Mouse (Mus musculus) 3T3-L1 (cell line): Measurements from ENCODE around the gene Myo9a.
"Not testable (repeated sequence)": the region's sequence is repeated elsewhere in the genome, so short reads cannot be mapped to it uniquely, and the experiment has no call there.

Experiments
- DNase-seq: peaks from one replicate; pipeline ENCODE4 v3.0.0-alpha.2; 2015; ENCODE audit warnings: low read depth, low spot score

The Myo9a gene

DNA sequence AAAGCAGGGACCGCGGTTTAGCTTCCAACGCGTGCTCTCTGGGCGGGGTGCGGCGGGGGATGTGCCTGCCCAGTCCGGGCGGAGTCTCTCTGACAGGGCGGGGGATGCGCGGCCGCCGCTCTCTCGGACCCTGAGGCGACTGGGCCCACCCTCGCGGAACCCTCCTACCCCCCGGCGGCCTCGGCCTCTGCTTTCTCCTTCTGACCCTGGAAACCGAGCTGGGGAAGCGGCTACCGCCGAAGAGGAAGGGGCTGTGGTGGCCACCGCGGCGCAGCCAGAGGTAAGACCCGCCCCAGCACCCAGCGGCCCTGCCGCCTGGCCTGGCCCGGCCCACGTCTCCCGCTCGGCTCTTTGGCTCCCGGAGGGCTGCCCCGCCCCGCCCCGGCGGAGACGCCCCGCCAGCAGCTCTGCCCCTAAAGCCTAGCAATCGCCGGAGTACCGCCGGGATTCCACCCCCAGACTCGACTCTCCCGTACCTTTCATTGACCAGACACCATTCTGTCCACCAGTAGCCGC, 428 bp downstream of the Myo9a start:
- peak; percentile 78 for DNase-seq

DNA sequence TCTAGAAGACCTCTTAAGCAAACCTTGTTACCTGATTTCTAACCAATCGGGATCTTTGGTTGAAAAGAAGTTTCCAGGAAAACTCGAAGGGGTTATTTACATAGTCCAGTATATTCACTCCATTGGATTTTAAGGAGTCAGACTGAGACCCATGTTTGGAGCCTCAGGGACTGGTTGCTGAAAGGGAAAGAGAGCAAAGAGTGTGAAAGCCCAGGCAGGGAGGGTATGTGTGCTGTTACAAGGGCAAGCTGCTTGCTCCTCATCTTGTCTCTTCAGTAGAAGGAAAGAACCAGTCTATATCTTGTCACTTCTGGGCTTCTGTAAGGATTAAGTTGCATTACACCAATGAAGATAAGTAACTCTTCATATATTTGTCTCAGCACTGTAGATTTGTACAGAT, 1.3 kb downstream of the Myo9a start:
- peak; percentile 25 for DNase-seq

DNA sequence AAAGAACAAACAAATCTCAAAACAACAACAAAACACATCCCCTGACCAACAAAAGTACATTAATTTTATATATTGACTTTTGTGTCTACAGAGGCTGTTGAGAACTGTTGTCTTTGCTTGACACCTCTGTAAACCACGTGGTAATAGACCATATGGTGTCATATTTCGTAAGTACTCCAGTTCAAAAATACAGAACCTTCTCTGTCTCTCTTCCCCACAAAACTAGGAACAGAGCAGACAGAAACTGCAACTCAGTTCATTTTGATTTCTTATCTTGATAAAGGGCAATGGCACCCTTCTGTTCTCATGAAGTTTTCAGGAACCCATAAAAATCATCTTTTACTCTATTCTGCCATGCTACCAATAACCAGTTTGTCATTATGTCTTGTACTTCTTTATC, 4.5 kb downstream of the Myo9a start:
- DNase-seq, result peak; percentile 21

DNA sequence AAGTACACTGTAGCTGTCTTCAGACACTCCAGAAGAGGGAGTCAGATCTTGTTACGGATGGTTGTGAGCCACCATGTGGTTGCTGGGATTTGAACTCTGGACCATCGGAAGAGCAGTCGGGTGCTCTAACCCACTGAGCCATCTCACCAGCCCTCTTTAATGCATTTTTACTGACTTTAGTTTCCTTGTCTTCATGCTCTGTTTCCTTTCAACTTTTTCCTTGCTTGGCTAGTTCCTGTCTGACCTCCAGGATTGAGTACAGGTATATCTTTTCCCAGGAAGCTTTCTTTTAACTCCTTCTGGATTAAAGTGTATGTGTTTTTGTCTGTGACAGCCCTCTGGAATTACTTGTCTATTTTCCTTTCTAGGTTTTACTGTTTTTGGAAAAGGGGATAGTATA, 6.3 kb downstream of the Myo9a start:
- not testable (repeated sequence) for DNase-seq

DNA sequence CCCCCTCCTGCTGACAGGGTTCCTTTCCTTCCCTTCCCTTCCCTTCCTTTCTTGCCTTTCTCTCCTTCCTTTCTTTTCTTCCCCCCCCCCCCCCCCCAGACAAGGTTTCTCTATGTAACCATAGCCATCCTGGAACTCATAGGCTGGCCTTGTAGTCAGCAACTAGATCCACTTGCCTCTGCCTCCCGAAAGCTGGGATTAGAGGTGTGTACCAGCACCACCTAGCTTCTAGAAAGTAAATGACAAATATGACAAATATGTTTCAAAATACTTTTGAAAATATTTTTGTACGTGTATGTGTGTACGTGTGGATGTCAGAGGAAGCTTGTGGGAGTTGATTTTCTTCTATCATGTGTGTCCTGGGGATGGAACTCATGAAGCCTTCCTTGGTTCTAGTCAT, 9.8 kb downstream of the Myo9a start:
- peak; percentile 57 for DNase-seq

DNA sequence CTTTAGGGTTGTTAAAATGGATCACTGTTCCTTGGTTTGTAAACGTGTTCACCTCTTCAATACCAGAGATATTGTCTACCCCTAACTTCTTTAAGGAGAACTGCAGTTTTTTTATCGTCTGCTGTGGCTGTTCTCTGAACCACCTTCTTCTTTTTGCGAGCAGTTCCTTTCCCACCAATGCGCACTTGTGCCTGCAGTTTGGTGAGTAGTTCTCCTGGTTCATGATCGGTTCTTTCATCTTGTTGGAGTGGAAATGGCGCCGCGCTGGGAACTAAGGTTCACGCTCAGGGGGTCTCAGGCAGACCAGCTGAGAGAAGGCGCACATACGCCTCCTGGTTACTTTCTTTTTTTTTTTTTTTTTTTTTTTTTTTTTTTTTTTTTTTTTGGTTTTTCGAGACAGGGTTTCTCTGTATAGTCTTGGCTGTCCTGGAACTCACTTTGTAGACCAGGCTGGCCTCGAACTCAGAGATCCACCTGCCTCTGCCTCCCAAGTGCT, 16.3 kb downstream of the Myo9a start:
- not testable (repeated sequence) for DNase-seq

DNA sequence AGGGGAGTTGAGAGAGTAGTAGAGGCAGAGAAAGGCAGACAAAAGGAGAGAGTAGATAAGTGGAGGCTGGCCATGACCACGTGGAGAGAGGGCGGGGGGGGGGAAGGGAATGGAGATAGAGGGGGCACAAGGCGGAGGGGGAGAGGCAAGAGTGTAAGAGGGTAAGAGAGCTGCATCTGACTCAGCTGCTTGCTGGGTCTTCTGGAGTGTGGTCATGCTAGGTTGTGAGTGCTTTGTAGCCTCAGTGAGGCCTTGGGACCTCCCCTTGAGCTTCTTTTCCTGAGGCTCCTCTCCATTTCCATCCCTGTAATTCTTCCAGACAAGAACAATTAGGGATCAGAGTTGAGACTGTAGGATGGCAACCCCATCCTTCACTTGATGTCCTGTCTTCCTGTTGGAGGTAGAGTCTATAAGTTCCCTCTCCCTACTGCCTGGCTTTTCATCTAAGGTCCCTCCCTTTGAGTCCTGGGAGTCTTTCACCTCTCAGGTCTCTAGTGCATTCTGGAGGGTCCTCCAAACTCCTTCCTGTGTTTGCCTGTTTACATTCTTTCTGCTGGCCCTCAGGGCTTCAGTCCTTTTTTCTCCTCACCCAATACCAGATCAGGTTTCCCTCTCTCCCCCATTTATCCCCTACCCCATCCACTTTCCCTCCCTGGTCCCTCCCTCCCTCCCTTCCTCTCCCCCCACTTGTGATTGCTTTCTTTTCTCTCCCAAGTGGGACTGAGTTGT, 55.5 kb downstream of the Myo9a start:
- DNase-seq, result not testable (repeated sequence)

DNA sequence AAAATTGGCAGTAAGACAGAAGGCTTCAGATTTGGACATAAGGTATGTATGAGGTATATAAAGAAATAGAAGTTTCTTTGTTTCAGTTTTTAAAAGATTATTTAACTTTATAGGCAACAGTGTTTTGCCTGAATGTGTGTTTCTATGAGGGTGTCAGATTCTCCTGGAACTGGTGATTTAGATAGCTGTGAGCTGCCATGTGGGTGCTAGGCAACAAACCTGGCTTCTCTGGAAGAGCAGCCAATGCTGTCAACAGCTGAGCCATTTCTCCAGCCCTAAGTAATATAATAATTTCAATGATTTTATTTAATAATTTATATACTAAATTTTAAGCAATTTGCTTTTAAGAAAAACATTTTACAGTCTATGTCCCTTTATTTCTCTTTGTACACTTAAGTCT, 133.9 kb downstream of the Myo9a start:
- DNase-seq, result no peak

DNA sequence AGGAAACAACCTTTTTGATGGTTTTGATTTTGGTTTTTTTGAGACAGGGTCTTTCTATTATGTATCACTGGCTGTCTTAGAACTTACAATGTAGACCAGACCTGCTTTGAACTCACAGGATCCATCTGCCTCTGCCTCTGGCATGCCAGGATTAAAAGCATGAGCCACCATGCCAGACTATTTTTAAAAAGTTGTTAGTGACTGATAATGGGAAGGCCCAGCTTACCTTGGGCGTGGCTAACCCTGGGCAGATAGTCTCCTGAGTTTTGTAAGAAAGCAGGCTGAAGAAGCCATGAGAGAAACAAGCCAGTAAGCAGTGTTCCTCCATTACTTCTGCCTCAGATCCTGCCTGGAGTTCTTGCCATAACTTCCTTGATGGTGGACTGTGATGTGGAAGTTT, 152.7 kb downstream of the Myo9a start:
- no peak for DNase-seq

DNA sequence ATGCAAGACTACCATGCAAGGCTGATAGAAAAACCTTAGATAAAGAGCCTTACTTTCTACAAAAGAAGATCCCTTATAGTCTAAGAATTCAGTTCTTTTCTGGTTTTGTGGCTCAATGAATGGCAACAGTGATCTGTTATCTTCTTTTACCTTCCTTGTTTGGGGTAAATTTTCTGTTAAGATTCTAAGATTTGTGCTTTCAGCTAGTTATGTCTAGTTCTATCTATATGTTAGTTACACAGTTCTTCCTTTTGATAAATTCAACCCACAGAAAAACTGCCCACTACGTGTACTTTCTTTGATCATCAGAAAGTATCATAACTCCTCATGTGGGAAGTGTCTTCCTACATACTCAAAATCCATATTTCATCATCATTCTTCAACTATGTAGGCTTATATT, 164.1 kb downstream of the Myo9a start:
- no peak for DNase-seq

DNA sequence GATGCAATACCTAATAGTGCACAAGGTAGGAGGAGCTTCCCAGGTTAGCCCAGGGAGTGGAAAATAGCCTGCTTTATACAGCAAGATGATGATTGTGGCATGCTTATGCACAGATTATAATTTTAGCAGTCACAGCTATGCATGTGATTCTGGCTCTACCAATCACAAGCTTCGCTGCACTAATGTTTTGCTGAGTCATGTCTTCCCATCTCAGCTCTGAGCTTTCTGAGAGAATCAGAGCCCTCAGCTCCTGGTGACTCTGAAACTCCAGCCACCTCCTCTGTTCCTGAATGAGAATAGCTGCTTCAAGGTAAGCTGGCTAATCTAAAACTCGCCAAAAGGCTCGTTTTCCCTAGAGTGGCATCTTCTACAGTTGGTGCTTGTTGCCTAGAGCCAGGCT, 179.6 kb downstream of the Myo9a start:
- DNase-seq, result peak; percentile 15

DNA sequence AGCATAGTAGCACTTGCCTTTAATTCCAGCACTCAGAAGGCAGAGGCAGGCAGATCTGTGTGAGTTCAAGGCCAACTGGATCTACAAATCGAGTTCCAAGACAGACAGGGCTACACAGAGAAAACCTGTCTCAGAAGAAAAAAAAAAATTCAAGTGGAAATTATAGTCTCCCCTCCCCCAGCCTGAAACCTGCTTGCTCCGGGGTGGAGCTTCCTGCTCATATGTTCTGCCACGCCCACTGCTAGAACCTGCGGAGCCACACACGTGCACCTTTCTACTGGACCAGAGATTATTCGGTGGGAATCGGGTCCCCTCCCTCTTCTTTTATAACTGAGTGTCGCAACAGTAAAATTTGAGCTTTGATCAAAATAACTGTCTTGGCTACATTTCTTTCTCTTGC, 185.2 kb downstream of the Myo9a start:
- DNase-seq, result not testable (repeated sequence)

DNA sequence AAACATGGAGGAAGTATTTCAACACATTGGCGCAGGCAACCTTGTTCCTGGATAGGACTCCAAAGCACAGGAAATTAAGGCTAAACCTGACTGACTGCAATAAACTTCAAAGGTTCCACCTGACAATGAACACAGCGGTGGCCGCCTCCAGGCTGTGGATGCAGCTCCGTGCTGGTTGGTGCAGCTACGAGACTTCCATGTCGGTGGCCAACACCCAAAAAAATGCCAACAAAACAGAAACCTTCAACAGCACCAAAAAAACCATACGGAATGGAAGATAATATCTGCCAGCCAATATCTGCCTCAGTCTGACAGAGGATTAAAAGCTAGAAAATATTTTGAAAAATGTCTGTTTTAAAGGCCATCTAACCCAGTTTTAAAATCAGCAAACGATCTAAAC, 187.8 kb downstream of the Myo9a start:
- no peak for DNase-seq

DNA sequence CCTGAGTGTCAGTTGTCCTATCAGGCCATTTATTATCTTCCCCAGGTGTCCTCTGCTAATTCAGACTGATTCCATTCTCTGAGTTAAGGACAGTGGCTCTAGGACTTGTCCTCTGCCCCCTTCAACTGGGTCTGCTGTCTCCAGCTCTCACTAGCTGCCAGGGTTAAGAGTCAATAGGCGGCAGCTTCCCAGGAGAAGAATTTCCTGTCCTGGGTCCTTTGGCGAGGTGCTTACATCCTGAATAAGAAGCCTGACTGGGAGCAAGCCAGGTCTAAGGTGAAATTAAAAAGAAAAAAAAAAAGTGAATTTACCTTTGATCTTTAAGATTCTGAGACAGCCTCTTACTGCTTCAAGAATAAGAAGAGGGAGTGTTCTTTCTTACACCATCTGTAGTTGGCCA, 189.0 kb downstream of the Myo9a start:
- DNase-seq, result no peak

DNA sequence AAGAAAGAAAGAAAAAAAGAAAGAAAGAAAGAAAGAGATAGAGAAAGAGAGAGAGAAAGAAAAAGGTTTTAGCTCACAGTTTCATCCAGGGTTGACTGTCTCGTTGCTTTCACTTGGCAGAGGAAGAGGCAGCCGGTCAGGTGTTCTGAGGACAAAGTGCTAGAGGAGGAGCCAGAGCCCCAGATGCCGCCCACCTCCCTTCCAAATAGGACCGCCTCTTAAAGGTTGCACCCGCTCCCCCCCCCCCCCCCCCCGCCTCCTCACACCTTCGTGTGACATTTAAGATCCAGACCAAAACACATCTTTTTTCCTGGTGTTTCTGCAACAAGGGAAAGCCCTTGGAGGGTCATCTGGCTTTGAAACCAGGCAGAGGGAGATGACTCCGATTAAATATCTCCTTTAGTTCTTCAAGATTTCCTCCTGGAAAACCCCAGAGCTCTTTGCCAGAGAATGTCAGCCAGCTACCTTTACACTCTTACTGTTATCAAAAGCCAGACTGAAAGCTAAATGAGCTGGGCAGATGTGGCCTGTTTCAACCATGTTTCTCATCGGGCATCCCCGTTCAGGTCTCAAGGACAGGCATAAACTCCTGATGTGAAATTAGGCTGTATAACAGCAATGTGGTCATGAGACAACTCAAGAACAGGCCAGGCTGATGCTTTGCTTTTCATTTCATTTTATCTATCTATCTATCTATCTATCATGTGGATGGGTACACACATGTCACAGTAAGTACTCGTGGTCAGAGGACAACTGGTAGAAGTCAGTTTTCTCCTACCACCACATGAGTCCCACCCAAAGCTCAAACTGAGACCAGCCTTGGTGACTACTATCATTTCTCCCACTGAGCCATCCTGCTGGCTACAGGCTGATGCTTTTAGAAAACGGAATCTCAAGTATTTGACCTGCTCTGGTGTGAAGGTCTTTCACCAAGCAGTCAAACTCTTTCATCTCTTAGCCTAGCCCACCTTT, 190.5 kb downstream of the Myo9a start:
- DNase-seq, result no peak

DNA sequence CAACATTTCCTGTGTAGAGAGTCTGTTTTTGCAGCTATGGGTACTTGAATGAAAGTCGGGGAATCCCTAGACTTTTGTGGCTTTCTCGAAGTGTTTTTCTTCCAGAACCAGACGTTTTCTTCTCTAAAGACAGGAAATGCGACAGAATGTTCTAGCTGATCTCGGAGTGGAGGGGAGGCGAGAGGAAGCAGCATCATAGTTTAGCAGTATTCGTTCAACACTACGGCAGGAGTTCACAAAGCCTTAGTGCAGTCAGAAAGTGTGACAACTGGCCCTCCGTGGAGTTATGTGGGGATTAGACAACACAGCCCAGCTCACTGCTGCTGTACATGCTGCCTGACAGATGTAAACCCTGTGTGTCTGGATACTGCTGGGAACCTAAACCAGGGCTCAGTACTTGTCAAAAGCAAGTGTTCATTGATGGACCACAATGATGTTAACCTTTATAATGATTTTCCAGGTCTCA, 191.2 kb downstream of the Myo9a start:
- no peak for DNase-seq

DNA sequence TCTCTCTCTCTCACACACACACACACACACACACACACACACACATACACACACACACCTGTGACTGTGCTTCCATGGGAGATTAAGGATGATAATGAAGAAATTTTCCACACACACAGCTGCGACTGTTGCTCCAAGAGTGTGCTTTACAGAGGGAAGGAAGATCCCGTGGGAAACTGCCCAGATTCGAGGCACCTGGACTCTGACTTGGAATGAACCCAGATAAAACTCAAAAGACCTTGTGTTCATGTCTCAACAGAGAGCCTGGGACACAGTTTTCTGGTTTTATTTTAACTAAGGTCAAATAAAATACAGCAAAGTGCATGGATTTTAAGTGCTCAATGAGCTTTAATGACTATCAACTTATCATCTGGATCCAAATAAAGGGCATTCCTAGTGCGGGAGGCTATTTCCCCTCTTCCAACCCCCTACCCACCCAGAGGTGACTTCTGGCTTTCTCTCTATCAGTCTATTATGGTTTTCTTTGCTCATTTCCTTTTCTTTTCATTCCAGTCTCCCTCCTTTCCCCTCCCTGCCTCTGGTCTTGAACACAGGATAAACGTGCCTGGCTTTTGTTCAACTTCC, 191.9 kb downstream of the Myo9a start:
- DNase-seq, result no peak

DNA sequence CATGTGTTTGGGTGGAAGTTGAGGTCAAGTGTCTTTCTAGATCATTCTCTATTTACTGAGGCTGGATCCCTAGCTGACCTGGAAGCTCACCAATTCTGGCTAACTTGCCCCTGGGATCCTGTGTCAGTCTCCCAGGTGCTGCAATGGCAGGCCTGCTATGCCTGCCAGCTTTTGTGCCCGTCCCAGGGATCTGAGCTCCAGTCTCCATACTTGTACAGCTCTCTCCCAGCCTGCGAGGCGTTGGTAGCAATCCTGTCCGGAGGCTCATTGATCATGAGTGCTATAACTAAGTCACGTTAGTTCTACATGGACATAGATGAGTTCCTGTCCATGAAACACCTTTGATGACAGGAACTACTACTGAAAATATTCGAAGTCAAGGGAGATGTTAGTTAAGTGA, 193.1 kb downstream of the Myo9a start:
- DNase-seq, result no peak

DNA sequence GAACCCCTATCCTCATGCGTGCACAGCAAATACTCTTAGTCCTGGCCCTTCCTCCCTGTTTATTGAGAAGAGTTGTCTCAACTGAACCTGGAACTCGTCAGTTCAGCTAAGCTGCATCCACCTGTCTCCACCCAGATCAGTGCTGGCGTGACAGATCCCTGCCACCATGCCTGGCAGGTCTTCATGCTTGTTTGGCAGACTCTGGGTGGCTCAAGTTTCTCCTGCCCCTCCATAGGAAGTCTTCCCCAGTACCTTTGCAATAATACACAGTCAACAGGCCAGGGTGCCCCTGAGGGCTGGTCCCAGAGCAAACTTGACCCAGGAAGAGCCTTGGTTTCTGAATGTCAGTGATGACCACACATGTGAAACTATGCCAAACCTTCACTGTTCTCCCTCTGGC, 194.5 kb downstream of the Myo9a start:
- DNase-seq, result no peak

DNA sequence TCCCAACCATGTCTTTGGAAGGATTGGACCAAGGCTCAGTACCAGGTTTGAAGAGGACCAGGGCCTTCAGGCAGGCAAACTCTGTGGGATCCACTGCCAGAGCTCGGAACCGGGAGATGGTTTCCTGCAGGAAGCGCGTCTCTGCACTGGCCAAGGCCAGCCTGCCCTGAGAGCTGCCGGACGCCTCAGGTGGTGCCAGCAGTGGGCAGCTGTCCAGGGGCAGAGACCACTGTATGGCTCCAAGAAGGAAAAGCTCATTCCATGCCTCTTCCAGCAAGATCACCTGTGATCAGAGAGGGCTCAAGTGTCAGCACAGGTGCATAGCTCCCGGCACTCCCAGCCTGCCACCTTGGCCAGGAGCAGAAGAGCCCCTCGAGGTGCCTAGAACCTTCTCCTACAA, 196.6 kb downstream of the Myo9a start:
- DNase-seq, result no peak

DNA sequence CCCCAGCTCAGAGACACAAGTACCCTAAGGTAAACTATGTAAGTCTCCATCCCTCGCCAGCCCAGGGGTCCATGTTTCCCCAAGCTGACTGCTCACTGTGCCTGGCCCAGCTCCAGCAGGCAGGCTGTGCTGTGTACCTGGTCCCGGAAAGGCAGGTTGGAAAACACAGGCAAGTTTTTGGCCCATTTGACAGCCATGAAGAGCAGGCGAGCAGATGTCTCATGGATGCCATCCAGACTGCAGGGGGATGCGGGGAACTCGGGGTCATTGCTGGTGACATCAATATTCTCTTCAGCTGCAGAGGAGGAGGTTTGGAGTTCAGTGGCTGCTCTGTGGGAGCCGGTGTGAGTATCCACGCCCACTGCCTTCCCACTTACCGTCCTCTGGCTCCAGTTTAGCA, 197.5 kb downstream of the Myo9a start:
- no peak for DNase-seq

DNA sequence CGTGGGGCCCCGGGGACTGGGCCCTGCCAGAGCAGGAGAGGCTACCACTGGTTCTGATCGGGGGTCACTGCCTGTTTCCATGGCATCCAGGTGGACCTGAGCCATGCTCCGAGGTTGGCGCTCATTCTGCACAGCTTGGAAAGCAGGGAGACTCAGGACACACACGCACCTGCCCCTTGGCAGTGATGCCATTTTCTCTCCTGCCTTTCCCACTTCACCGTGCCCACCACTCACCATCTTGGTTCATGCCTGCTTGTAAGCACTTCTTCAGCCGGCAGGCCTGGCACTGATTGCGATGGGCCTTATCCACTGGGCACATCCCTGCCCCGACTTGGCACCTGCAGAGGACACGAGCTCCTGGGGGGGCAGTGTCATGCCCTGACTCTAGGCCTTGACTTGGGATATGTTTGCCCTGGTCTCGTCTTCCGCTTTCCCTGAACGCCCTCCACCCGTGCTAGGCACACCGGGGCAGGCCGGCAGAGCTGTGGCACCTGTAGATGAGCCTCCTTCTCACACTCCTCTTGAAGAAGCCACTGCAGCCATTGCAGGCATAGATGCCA, 198.1 kb downstream of the Myo9a start:
- no peak for DNase-seq
